Mouse (Mus musculus) cerebellum, adult 2 months (tissue): ENCODE results near the gene Tubgcp4. TPM values are rescaled to one million over a fixed set of nuclear protein-coding genes. Genes with fewer than 3 reads are reported as not detected.

Source experiments
- DNase-seq, 2 experiments: peaks; one replicate each; pipeline ENCODE4 v3.0.0; 2021
- H3K27ac ChIP-seq: fragments of 200-500 bp; 2 replicates; pipeline ENCODE4 v1.5.1; 2012; ENCODE audit warnings: low read length, control low read depth, inconsistent platforms; ENCODE audit not compliant: insufficient read depth
- H3K27me3 ChIP-seq: fragments of 200-500 bp; 2 replicates; pipeline ENCODE4 v1.6.1; 2012; ENCODE audit warnings: inconsistent platforms, mild to moderate bottlenecking, low read length, moderate library complexity; ENCODE audit not compliant: control insufficient read depth, insufficient read depth
- H3K4me1 ChIP-seq: fragments of 200-500 bp; 2 replicates; pipeline ENCODE4 v1.6.1; 2011; ENCODE audit warnings: low read length; ENCODE audit not compliant: control insufficient read depth, insufficient read depth
- H3K4me3 ChIP-seq: fragments of 200-500 bp; replicated peaks from 2 replicates; pipeline ENCODE3; 2011; ENCODE audit warnings: mild to moderate bottlenecking, low read depth, low read length, control low read depth; ENCODE audit not compliant: insufficient read depth
- CTCF ChIP-seq: fragments of 200-500 bp; IDR thresholded peaks from 2 replicates; pipeline ENCODE4 v1.5.1; 2011; ENCODE audit warnings: low read depth, mild to moderate bottlenecking, control low read depth, low read length, moderate library complexity, borderline replicate concordance; ENCODE audit not compliant: insufficient read depth
- POLR2A ChIP-seq: fragments of 200-500 bp; IDR thresholded peaks from 2 replicates; pipeline ENCODE4 v1.6.1; 2011; ENCODE audit warnings: low read length, control low read depth, borderline replicate concordance; ENCODE audit not compliant: insufficient read depth
- WGBS: fragments of 180-500 bp; shearing (Covaris S2); methylation state at CpG from one replicate; pipeline ENCODE4 v1.1.7; 2018; 5-methylcytosine and 5-hydroxymethylcytosine counted together
- polyA plus RNA-seq: library from polyadenylated mRNA; depleted of rRNA; stranded (reverse); fragments of >200 nt; gene quantifications from 2 replicates; pipeline ENCODE4 v1.2.3, GENCODE M21; 2012

Tubgcp4 gene
- polyA plus RNA-seq, 1 experiment: 40.2 TPM

GRCm38 (mm10) chr2:121170980-121171742, 707 bp downstream of the Tubgcp4 start, which contains the start of gene Zscan29:
TSS of gene Zscan29 (minus strand) at chr2:121171125.
- Histone ChIP-seq H3K4me1 (peaks cover 12% of the 10 kb centered on the region), H3K4me3 (peak within 1 kb of the TSS; percentile 67), H3K27me3 (no peaks in the 10 kb centered on the region), H3K27ac (peak within 1 kb of the TSS; percentile 57)
- TF ChIP-seq POLR2A: peak; percentile 62; the same call in 1 of the 2 replicates
- TF ChIP-seq CTCF: no peak
- DNase-seq: peak; percentile 89
- WGBS: 1% methylated on average over 66 of the region's 66 CpGs

GRCm38 (mm10) chr2:121178828-121179479, 8.5 kb downstream of the Tubgcp4 start:
- Histone ChIP-seq H3K4me3 (no peak overlapping the region), H3K4me1 (peaks cover 6% of the 10 kb centered on the region), H3K27me3 (no peaks in the 10 kb centered on the region), H3K27ac (no peak overlapping the region)
- DNase-seq: no peak
- TF ChIP-seq POLR2A (no peak), CTCF (no peak)
- WGBS: 95% methylated on average over 3 of the region's 3 CpGs

GRCm38 (mm10) chr2:121183431-121183830, 13.0 kb downstream of the Tubgcp4 start:
- Histone ChIP-seq H3K27ac (0 out of 2 replicates have a peak overlapping the region, but pooled peaks have one; percentile 17), H3K27me3 (no peaks in the 10 kb centered on the region), H3K4me1 (peaks cover 6% of the 10 kb centered on the region), H3K4me3 (no peak overlapping the region)
- peak; percentile 88 to 90 for DNase-seq
- TF ChIP-seq CTCF: no peak
- 7% methylated on average over 5 of the region's 5 CpGs for WGBS

GRCm38 (mm10) chr2:121184142-121184541, 13.7 kb downstream of the Tubgcp4 start:
- 97% methylated on average over 7 of the region's 7 CpGs for WGBS
- peaks cover 6% of the 10 kb centered on the region for H3K4me1 ChIP-seq
- H3K27me3 ChIP-seq: no peaks in the 10 kb centered on the region
- H3K27ac ChIP-seq: no peak overlapping the region
- TF ChIP-seq CTCF: no peak
- no peak for TF ChIP-seq POLR2A
- peak in 1 of 2 experiments; percentile 19 for DNase-seq
- no peak overlapping the region for H3K4me3 ChIP-seq

GRCm38 (mm10) chr2:121188530-121188929, 18.1 kb downstream of the Tubgcp4 start:
- no peak for DNase-seq
- H3K4me1 ChIP-seq: peaks cover under 1% of the 10 kb centered on the region; the same call in 1 of the 2 replicates
- no peaks in the 10 kb centered on the region for H3K27me3 ChIP-seq
- TF ChIP-seq POLR2A: no peak
- no peak for TF ChIP-seq CTCF
- WGBS: 74% methylated on average over 1 of the region's 1 CpGs
- H3K4me3 ChIP-seq: no peak overlapping the region
- no peak overlapping the region for H3K27ac ChIP-seq

- 93% methylated on average over 9 of the region's 9 CpGs for whole genome bisulfite sequencing
- H3K4me1 ChIP-seq: no peaks in the 10 kb centered on the region
- DNase-seq: no peak
- TF ChIP-seq CTCF: no peak
- no peak for TF ChIP-seq POLR2A
- H3K27me3 ChIP-seq: no peaks in the 10 kb centered on the region
- no peak overlapping the region for H3K4me3 ChIP-seq
- no peak overlapping the region for H3K27ac ChIP-seq
Observed at GRCm38 (mm10) chr2:121195466-121195865, 25.0 kb downstream of the Tubgcp4 start.

GRCm38 (mm10) chr2:121204276-121204675, 33.8 kb downstream of the Tubgcp4 start:
- Histone ChIP-seq H3K4me1 (no peaks in the 10 kb centered on the region), H3K27me3 (no peaks in the 10 kb centered on the region), H3K4me3 (no peak overlapping the region), H3K27ac (no peak overlapping the region)
- no peak for DNase-seq
- TF ChIP-seq POLR2A: no peak
- TF ChIP-seq CTCF: no peak
- 93% methylated on average over 17 of the region's 17 CpGs for WGBS

GRCm38 (mm10) chr2:121206541-121206940, 36.1 kb downstream of the Tubgcp4 start:
- no peak for DNase-seq
- H3K4me3 ChIP-seq: no peak overlapping the region
- no peaks in the 10 kb centered on the region for H3K27me3 ChIP-seq
- 90% methylated on average over 3 of the region's 3 CpGs for WGBS
- no peak overlapping the region for H3K27ac ChIP-seq
- no peak for TF ChIP-seq CTCF
- TF ChIP-seq POLR2A: no peak
- H3K4me1 ChIP-seq: no peaks in the 10 kb centered on the region
